Mouse (Mus musculus) olfactory bulb, adult 2 months (tissue): Measurements from ENCODE around the gene Ralgapa2. TPM values are rescaled to one million over a fixed set of nuclear protein-coding genes. Genes with fewer than 3 reads are reported as not detected.
"Not testable (repeated sequence)": the region's sequence is repeated elsewhere in the genome, so short reads cannot be mapped to it uniquely, and the experiment has no call there.

Experiments
- H3K27ac ChIP-seq: fragments of 200-500 bp; 2 replicates; pipeline ENCODE4 v1.5.1; 2012; ENCODE audit warnings: low read depth, low read length; ENCODE audit not compliant: insufficient read depth
- H3K4me1 ChIP-seq: fragments of 200-500 bp; 2 replicates; pipeline ENCODE4 v1.6.1; 2012; ENCODE audit warnings: low read length; ENCODE audit not compliant: control insufficient read depth, insufficient read depth
- H3K4me3 ChIP-seq: fragments of 200-500 bp; 2 replicates; pipeline ENCODE4 v1.5.1; 2012; ENCODE audit warnings: mild to moderate bottlenecking, low read depth, low read length, moderate library complexity; ENCODE audit not compliant: insufficient read depth
- CTCF ChIP-seq: fragments of 200-500 bp; IDR thresholded peaks from 2 replicates; pipeline ENCODE4 v1.5.1; 2012; ENCODE audit warnings: low read depth, mild to moderate bottlenecking, low read length, moderate library complexity; ENCODE audit not compliant: insufficient read depth
- POLR2A ChIP-seq: fragments of 200-500 bp; IDR thresholded peaks from 2 replicates; pipeline ENCODE4 v1.6.1; 2012; ENCODE audit warnings: mild to moderate bottlenecking, low read depth, low read length, moderate library complexity; ENCODE audit not compliant: insufficient read depth
- WGBS: fragments of 180-500 bp; shearing (Covaris S2); methylation state at CpG from one replicate; pipeline ENCODE4 v1.1.7; 2018; 5-methylcytosine and 5-hydroxymethylcytosine counted together
- polyA plus RNA-seq: library from polyadenylated mRNA; stranded (reverse); fragments of >200 nt; gene quantifications from 2 replicates; pipeline ENCODE4 v1.2.4, GENCODE M21; 2012; ENCODE audit warnings: low replicate concordance; ENCODE audit not compliant: missing spikeins, insufficient read depth, insufficient read length

Gene Ralgapa2
- polyA plus RNA-seq, 1 experiment, result not detected

- H3K27ac ChIP-seq, result no peak overlapping the region
- peaks cover 5% of the 10 kb centered on the region for H3K4me1 ChIP-seq
- no peak overlapping the region for H3K4me3 ChIP-seq
- 90% methylated on average over 3 of the region's 3 CpGs for WGBS
- TF ChIP-seq CTCF, result no peak
- no peak for TF ChIP-seq POLR2A
Measured at GRCm38 (mm10) chr2:146488291-146488690, 23.9 kb downstream of the Ralgapa2 start.

- TF ChIP-seq POLR2A (no peak), CTCF (no peak)
- H3K4me3 ChIP-seq, result no peak overlapping the region
- no peak overlapping the region for H3K27ac ChIP-seq
- peaks cover 5% of the 10 kb centered on the region for H3K4me1 ChIP-seq
Measured at GRCm38 (mm10) chr2:146482859-146483258, 29.3 kb downstream of the Ralgapa2 start.

- WGBS, result 94% methylated on average over 4 of the region's 4 CpGs
- Histone ChIP-seq H3K4me1 (peaks cover 3% of the 10 kb centered on the region), H3K4me3 (no peak overlapping the region), H3K27ac (no peak overlapping the region)
- TF ChIP-seq POLR2A (no peak), CTCF (no peak)
Measured at GRCm38 (mm10) chr2:146477491-146477890, 34.7 kb downstream of the Ralgapa2 start.

DNA sequence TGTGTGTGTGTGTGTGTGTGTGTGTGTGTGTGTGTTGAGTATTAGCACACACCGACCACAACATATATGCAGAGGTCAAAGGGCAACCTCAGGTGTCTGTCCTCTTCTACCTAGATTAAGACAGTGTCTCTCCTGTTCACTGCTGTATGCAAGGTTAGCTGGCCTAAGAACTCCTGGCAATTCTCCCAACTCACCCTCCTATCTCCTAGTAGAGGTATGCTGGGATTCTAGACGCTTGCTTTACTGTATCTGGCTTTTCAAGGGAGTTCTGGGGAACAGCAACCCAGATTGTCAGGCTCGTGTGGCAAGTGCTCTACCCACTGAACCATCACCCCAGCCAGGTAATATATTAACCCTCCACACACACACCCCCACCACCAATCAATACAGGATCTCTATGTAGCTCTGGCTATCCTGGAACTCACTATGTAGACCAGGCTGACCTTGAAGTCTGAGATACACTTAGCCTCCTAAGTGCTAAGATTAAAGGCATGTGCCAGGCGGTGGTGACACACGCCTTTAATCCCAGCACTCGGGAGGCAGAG is 35.6 kb downstream of the Ralgapa2 start:
- no peak for TF ChIP-seq CTCF
- no peak for TF ChIP-seq POLR2A
- no peak overlapping the region for H3K4me3 ChIP-seq
- 96% methylated on average over 6 of the region's 6 CpGs for WGBS
- H3K27ac ChIP-seq, result no peak overlapping the region
- peaks cover 3% of the 10 kb centered on the region for H3K4me1 ChIP-seq

GRCm38 (mm10) chr2:146476001-146476400 is 36.1 kb downstream of the Ralgapa2 start:
- no peak overlapping the region for H3K27ac ChIP-seq
- H3K4me3 ChIP-seq, result no peak overlapping the region
- TF ChIP-seq POLR2A (no peak), CTCF (no peak)
- peaks cover 3% of the 10 kb centered on the region for H3K4me1 ChIP-seq

GRCm38 (mm10) chr2:146470947-146471346 is 41.2 kb downstream of the Ralgapa2 start:
- 64% methylated on average over 5 of the region's 5 CpGs for whole genome bisulfite sequencing
- no peak for TF ChIP-seq POLR2A
- TF ChIP-seq CTCF, result no peak
- H3K4me3 ChIP-seq, result no peak overlapping the region
- H3K27ac ChIP-seq, result no peak overlapping the region
- no peaks in the 10 kb centered on the region for H3K4me1 ChIP-seq

GRCm38 (mm10) chr2:146469707-146470420 is 42.3 kb downstream of the Ralgapa2 start:
- Histone ChIP-seq H3K4me1 (no peaks in the 10 kb centered on the region), H3K4me3 (no peak overlapping the region), H3K27ac (no peak overlapping the region)
- TF ChIP-seq CTCF, result no peak
- 40% methylated on average over 12 of the region's 12 CpGs for WGBS

DNA sequence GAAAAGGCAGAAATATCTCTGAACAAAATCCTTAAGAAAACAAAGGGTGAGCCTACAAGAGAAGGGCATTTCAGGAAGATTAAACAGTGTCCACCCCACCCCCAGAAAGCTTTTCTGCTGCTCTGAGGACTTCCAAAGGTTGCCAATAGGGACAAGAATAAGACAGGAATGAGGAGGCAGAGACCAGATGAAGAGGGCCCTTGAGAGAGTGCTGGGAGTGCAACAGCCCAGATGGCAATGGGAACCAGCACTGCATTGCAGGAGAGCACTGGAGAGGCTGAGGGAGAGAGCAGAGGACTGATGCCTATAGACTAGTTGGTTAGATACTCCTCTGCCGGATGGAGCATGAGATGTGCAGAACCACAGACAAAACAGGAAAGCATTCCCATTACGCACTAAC is 43.2 kb downstream of the Ralgapa2 start:
- 90% methylated on average over 2 of the region's 2 CpGs for WGBS
- Histone ChIP-seq H3K27ac (no peak overlapping the region), H3K4me3 (no peak overlapping the region), H3K4me1 (no peaks in the 10 kb centered on the region)
- no peak for TF ChIP-seq CTCF
- no peak for TF ChIP-seq POLR2A

DNA sequence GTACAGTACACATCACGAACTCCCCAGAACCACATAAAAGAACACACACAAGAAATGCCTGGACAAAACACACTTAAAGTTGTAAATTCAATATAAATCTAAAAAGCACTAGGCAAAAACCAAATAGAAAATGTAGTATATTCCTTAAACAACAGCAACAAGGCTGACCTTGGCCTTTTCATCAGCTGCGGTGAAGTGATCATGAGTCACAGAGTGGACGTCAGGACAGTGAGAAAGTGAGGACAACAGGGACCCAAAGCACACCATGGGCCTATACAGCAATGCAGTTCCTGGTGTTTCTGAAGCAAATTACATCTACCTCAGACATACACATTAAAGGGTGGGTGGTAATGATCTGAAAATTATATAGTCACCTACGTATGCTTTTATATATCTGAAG is 44.1 kb downstream of the Ralgapa2 start:
- Histone ChIP-seq H3K4me1 (no peaks in the 10 kb centered on the region), H3K4me3 (no peak overlapping the region), H3K27ac (no peak overlapping the region)
- 92% methylated on average over 4 of the region's 4 CpGs for WGBS
- TF ChIP-seq CTCF (no peak), POLR2A (no peak)

DNA sequence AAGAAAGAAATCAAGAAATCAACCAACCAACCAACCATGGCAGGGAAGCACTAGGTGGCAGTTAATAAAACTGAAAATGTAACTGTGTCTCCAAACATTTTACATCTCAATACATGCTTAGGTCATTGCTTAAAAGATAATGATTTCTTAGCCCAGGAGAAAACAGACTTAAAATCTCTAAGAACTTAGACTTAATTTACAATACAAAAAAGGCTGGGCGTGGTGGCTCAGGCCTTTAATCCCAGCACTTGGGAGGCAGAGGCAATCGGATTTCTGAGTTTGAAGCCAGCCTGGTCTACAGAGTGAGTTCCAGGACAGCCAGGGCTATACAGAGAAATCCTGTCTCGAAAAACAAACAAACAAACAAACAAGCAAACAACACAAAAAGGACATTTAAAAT is 45.3 kb downstream of the Ralgapa2 start:
- not testable (repeated sequence) for H3K4me1 ChIP-seq, H3K4me3 ChIP-seq, H3K27ac ChIP-seq
- 87% methylated on average over 3 of the region's 3 CpGs for WGBS
